Mouse (Mus musculus) CD4-positive, CD25-positive, alpha-beta regulatory T cell (primary cell): ENCODE measurements around the gene Heatr6. TPM values are rescaled to one million over a fixed set of nuclear protein-coding genes. Genes with fewer than 3 reads are reported as not detected.

Experiments
- polyA plus RNA-seq: library from polyadenylated mRNA; unstranded; fragments of 100-300 nt; shearing (Covaris generic); gene quantifications from one replicate; pipeline ENCODE4 v1.2.1, GENCODE M21; 2017

Heatr6 gene
- polyA plus RNA-seq, result 35.8 TPM

GRCm38 (mm10) chr11:83753581-83754181, at the start of gene Heatr6:
Gene Heatr6 (plus strand): TSS chr11:83753696.

GRCm38 (mm10) chr11:83703705-83704104, 49.8 kb upstream of the Heatr6 start, which contains the start of gene Wfdc17:
Gene Wfdc17 (plus strand): TSS chr11:83703991.

DNA sequence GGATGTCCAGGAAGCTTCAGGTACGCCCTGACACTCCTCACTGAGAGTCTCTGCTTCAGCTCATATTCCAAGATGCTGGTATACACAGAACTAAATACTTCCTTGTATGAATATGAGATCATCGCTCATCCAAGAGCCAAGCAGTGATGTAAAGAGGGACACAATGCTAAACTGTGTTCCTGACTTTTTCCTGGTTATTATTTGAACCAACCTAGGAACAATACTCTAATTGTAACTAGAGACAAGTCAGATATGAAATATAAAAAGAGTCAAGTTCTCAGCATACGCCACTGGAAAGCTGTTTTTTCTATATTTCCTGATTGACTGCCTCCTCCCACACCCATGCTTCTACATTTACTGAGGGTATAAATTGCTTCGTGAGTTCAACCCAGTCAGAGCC, 44.8 kb upstream of the Heatr6 start, which contains the start of gene Wfdc18:
Wfdc18 (plus strand) TSS at position 301 of the 400 bp plus-strand sequence.

GRCm38 (mm10) chr11:83746681-83747080, 6.8 kb upstream of the Heatr6 start, which contains the start of gene Wfdc21:
Gene Wfdc21 (plus strand): TSS chr11:83746940.

Other genes starting within 250 kb of the Heatr6 start
- gene Heatr9, start 231.5 kb upstream of the Heatr6 start, polyA plus RNA-seq, result 0.10 TPM
- gene Ccl5, start 223.2 kb upstream of the Heatr6 start, polyA plus RNA-seq, result 80.8 TPM
- not detected for gene Ccl9, start 175.1 kb upstream of the Heatr6 start, polyA plus RNA-seq
- 1.4 TPM for gene Ccl6, start 160.6 kb upstream of the Heatr6 start, polyA plus RNA-seq
- not detected for gene Rpl9-ps1, start 108.1 kb upstream of the Heatr6 start, polyA plus RNA-seq
- 0.31 TPM for gene Ccl3, start 104.3 kb upstream of the Heatr6 start, polyA plus RNA-seq
- gene Ccl4, start 91.1 kb upstream of the Heatr6 start, polyA plus RNA-seq, result 2.0 TPM
- gene Wfdc17, start 49.7 kb upstream of the Heatr6 start, polyA plus RNA-seq, result 0.47 TPM
- not detected for gene Wfdc18, start 44.7 kb upstream of the Heatr6 start, polyA plus RNA-seq
- gene Wfdc21, start 6.8 kb upstream of the Heatr6 start, polyA plus RNA-seq, result not detected
- gene Hnf1b, start 96.4 kb downstream of the Heatr6 start, polyA plus RNA-seq, result not detected
- gene Ddx52, start 188.4 kb downstream of the Heatr6 start, polyA plus RNA-seq, result 64.3 TPM
- gene Synrg, start 210.7 kb downstream of the Heatr6 start, polyA plus RNA-seq, result 35.5 TPM